Comparison of ENCODE assay signal across 8 mouse cellular contexts in genomic region chr7:83382803-83383363, GRCm38 (mm10).
DNase-seq lines count a peak whose midpoint lies in the region; ATAC-seq and TF ChIP-seq lines count a peak whose summit lies in the region.
"Had no signal": no experiment of that assay in that cellular context is flagged by ENCODE, and none has a peak within 500 bp of the region (broad histone marks: within the 10 kb centered on the region; RNA-seq: fewer than 3 reads in every experiment).

No protein-coding gene starts in this region.

- 22% methylated on average over 8 of the region's 8 CpGs for WGBS in heart, embryonic 11.5 days (ENCODE audit: insufficient replicate concordance)
- WGBS in midbrain, embryonic 15.5 days, result 10% methylated on average over 8 of the region's 8 CpGs
- WGBS in cerebellum, adult 2 months, result 21% methylated on average over 8 of the region's 8 CpGs

- peak overlapping the region; percentile 27 for H3K4me2 ChIP-seq in heart, embryonic 11.5 days
- peak overlapping the region; percentile 34 for H3K4me2 ChIP-seq in midbrain, embryonic 15.5 days
- H3K4me2 ChIP-seq: liver, embryonic 13.5 days had no signal

- H3K4me1 ChIP-seq in heart, embryonic 11.5 days (ENCODE audit: control insufficient read depth, insufficient read depth, low read length), result peaks cover 7% of the 10 kb centered on the region
- H3K4me1 ChIP-seq in midbrain, embryonic 15.5 days, result peaks cover 23% of the 10 kb centered on the region
- no peaks in the 10 kb centered on the region for H3K4me1 ChIP-seq in cerebellum, adult 2 months (ENCODE audit: control insufficient read depth, insufficient read depth, low read length)
- H3K4me1 ChIP-seq: liver, embryonic 13.5 days had no signal

- no peaks in the 10 kb centered on the region for H3K9me3 ChIP-seq in heart, embryonic 11.5 days (replicated peaks; ENCODE audit: control insufficient read depth, low read length)
- H3K9me3 ChIP-seq in midbrain, embryonic 15.5 days, result no peaks in the 10 kb centered on the region
- H3K9me3 ChIP-seq: liver, embryonic 13.5 days had no signal

- H3K27ac ChIP-seq in heart, embryonic 11.5 days (ENCODE audit: low read depth, low read length), result peak overlapping the region; percentile 50; the same call in 1 of the 2 replicates
- peak overlapping the region; percentile 77 for H3K27ac ChIP-seq in midbrain, embryonic 15.5 days
- H3K27ac ChIP-seq in cerebellum, adult 2 months (ENCODE audit: insufficient read depth, low read length), result no peak overlapping the region
- H3K27ac ChIP-seq: liver, embryonic 13.5 days had no signal

- H3K9ac ChIP-seq in heart, embryonic 11.5 days (ENCODE audit: low read depth, low read length), result no peak overlapping the region
- no peak overlapping the region for H3K9ac ChIP-seq in midbrain, embryonic 15.5 days
- H3K9ac ChIP-seq: liver, embryonic 13.5 days had no signal

- H3K27me3 ChIP-seq in heart, embryonic 11.5 days (ENCODE audit: control insufficient read depth, insufficient read depth, low read length), result no peaks in the 10 kb centered on the region
- H3K27me3 ChIP-seq in midbrain, embryonic 15.5 days (replicated peaks), result no peaks in the 10 kb centered on the region
- no peaks in the 10 kb centered on the region for H3K27me3 ChIP-seq in cerebellum, adult 2 months (ENCODE audit: control insufficient read depth, insufficient read depth, low read length)
- H3K27me3 ChIP-seq: liver, embryonic 13.5 days had no signal

- TF ChIP-seq CTCF in cerebellum, adult 2 months (IDR thresholded peaks at IDR 0.05; ENCODE audit: borderline replicate concordance, insufficient read depth, low read depth, low read length), result no peak

- no peak for TF ChIP-seq POLR2A in cerebellum, adult 2 months (IDR thresholded peaks at IDR 0.05; ENCODE audit: borderline replicate concordance, insufficient read depth, low read length)

- peak; percentile 11 for DNase-seq in ES-CJ7 (ENCODE audit: low read depth, low spot score)
- DNase-seq in R1 (ENCODE audit: low read depth, low spot score), result peak; percentile 74
- peak; percentile 50 for DNase-seq in layer of hippocampus, adult 9-10 months (ENCODE audit: low spot score)
- DNase-seq in MN1 (ENCODE audit: low spot score), result no peak
- DNase-seq in cerebellum, adult 2 months, result no peak
- DNase-seq: liver, embryonic 13.5 days had no signal

- ATAC-seq in heart, embryonic 11.5 days (replicated peaks; ENCODE audit: insufficient number of reproducible peaks, low FRiP score, low TSS enrichment), result peak; percentile 87
- ATAC-seq in midbrain, embryonic 15.5 days (replicated peaks), result peak; percentile 96

- H3K36me3 ChIP-seq in heart, embryonic 11.5 days (ENCODE audit: control insufficient read depth, insufficient read depth, low read length), result no peaks in the 10 kb centered on the region
- no peaks in the 10 kb centered on the region for H3K36me3 ChIP-seq in midbrain, embryonic 15.5 days (replicated peaks)
- H3K36me3 ChIP-seq: liver, embryonic 13.5 days had no signal

- H3K4me3 ChIP-seq in heart, embryonic 11.5 days (ENCODE audit: low read depth, low read length), result no peak overlapping the region
- peak overlapping the region; percentile 10 for H3K4me3 ChIP-seq in midbrain, embryonic 15.5 days
- H3K4me3 ChIP-seq in cerebellum, adult 2 months (replicated peaks; ENCODE audit: insufficient read depth, low read depth, low read length), result no peak overlapping the region
- H3K4me3 ChIP-seq: liver, embryonic 13.5 days had no signal

Comparison
In these comparisons a context has a peak if more than half of its experiments do, and no peak if none do; other contexts are left out.
1. DNase-seq: peak in ES-CJ7 (single experiment), R1 (single experiment) and layer of hippocampus, adult 9-10 months (single experiment); none in MN1 (single experiment) and cerebellum, adult 2 months (0 of 2).